Mouse (Mus musculus) liver, embryonic 15.5 days (tissue): ENCODE results near the gene Phf7. TPM values are rescaled to one million over a fixed set of nuclear protein-coding genes. Genes with fewer than 3 reads are reported as not detected.

Experiments used
- ATAC-seq: fragments of 200-750 bp; cut with Nextera tagmentation; 2 replicates; pipeline ENCODE4 v1.8.0; 2017; ENCODE audit warnings: moderate number of reproducible peaks, mild to moderate bottlenecking, moderate library complexity; ENCODE audit not compliant: insufficient read depth
- H3K27ac ChIP-seq: fragments of 300-500 bp; sonication (generic); replicated peaks from 2 replicates; pipeline ENCODE4 v1.5.1; 2015; ENCODE audit warnings: mild to moderate bottlenecking, inconsistent platforms
- H3K27me3 ChIP-seq: fragments of 300-500 bp; sonication (generic); 2 replicates; pipeline ENCODE4 v1.6.1; 2015; ENCODE audit warnings: mild to moderate bottlenecking, inconsistent platforms
- H3K36me3 ChIP-seq: fragments of 300-500 bp; sonication (generic); replicated peaks from 2 replicates; pipeline ENCODE4 v1.6.1; 2015; ENCODE audit warnings: moderate library complexity, mild to moderate bottlenecking, inconsistent platforms
- H3K4me1 ChIP-seq: fragments of 300-500 bp; sonication (generic); replicated peaks from 2 replicates; pipeline ENCODE4 v1.6.1; 2015; ENCODE audit warnings: inconsistent platforms
- H3K4me2 ChIP-seq: fragments of 300-500 bp; sonication (generic); 2 replicates; pipeline ENCODE4 v1.6.1; 2015; ENCODE audit warnings: moderate library complexity, mild to moderate bottlenecking, inconsistent platforms
- H3K4me3 ChIP-seq: fragments of 300-500 bp; sonication (generic); replicated peaks from 2 replicates; pipeline ENCODE4 v1.5.1; 2015; ENCODE audit warnings: mild to moderate bottlenecking, inconsistent platforms
- H3K9ac ChIP-seq: fragments of 300-500 bp; sonication (generic); 2 replicates; pipeline ENCODE4 v1.6.1; 2015; ENCODE audit warnings: moderate library complexity, mild to moderate bottlenecking, inconsistent platforms
- H3K9me3 ChIP-seq: fragments of 300-500 bp; sonication (generic); replicated peaks from 2 replicates; pipeline ENCODE4 v1.6.1; 2016; ENCODE audit warnings: inconsistent platforms
- WGBS: fragments of 180-500 bp; shearing (Covaris S2); methylation state at CpG from one replicate; pipeline ENCODE4 v1.1.7; 2015; ENCODE audit warnings: mixed read lengths; ENCODE audit not compliant: insufficient replicate concordance; 5-methylcytosine and 5-hydroxymethylcytosine counted together
- polyA plus RNA-seq: library from polyadenylated mRNA; unstranded; fragments of >200 nt; fragmentation: Nextera tagmentation; extraction: Ambion mirVana; gene quantifications from 2 replicates; pipeline ENCODE4 v1.2.1, GENCODE M21; 2015

Phf7 gene
- polyA plus RNA-seq, 1 experiment from 2014 or later = 6.3 TPM

DNA sequence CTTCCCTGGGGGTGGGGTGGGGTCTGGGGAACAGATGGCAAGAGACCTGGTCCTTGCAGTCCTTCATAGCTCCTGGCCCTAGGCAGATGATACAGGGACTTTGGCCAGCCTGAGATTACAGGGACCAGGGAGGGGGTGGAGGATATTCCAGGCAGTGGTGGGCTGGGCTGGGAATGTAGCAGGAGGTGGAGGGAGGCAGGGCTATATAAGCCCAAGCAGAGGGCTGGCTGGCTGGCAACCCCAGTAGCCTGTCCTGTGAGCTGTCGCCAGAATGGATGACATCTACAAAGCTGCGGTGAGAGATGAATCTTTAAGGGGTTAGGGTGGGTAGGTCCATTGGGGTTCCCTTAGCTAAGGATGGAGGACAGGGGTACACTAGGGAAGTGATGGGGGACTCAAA is 43.0 kb downstream of the Phf7 start, which contains the start of gene Tnnc1:
TSS of gene Tnnc1 (plus strand) at position 229 of the 400 bp plus-strand sequence.
- peak within 1 kb of the TSS; percentile 87 for H3K9ac ChIP-seq
- H3K4me1 ChIP-seq = peaks cover 55% of the 10 kb centered on the region
- WGBS = 66% methylated on average over 2 of the region's 2 CpGs
- H3K27me3 ChIP-seq = 0 out of 2 replicates have a peak, but pooled peaks cover 3% of the 10 kb centered on the region
- peak within 1 kb of the TSS; percentile 83 for H3K4me3 ChIP-seq
- ATAC-seq = no peak
- peak within 1 kb of the TSS; percentile 91 for H3K4me2 ChIP-seq
- H3K27ac ChIP-seq = peak within 1 kb of the TSS; percentile 88
- no peaks in the 10 kb centered on the region for H3K9me3 ChIP-seq
- peaks cover 14% of the 10 kb centered on the region for H3K36me3 ChIP-seq

DNA sequence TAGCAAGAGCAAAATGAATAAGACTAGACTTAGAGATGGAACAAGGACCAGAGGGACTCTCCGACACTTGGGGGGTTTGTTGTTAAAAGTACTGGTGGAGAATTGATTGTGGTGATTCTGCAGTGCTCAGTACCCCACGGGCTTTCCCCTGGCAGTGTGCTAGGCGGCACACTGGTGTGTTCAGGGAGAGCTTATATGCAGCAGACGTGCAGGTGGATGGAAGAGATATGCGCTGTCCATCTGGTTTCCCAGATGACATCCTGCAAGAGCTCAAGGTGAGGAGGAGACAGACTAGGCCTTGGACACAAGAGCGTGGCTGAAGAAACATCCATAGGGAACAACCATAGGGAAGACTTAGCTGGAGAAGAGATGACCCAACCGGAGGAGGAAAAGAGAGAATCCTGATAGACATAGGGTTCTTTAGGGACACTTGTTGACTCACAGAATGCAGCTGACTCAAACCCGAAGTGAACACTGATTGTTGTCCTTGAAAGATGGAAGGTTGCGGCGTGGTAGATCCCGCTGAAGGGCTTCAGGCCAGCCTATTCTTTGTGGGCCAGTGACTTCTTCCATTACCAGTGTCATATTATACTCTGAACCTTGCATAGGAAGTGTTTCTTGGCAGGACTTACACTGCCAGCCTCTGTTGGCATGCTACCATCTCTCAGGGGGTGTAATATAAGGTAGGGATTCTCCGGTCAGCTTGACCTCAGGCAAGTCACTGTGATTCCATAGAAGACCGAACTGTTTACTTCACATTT is 43.9 kb downstream of the Phf7 start:
- peak; percentile 65 for ATAC-seq
- Histone ChIP-seq H3K9ac (peak overlapping the region; percentile 87), H3K4me1 (peaks cover 55% of the 10 kb centered on the region)

DNA sequence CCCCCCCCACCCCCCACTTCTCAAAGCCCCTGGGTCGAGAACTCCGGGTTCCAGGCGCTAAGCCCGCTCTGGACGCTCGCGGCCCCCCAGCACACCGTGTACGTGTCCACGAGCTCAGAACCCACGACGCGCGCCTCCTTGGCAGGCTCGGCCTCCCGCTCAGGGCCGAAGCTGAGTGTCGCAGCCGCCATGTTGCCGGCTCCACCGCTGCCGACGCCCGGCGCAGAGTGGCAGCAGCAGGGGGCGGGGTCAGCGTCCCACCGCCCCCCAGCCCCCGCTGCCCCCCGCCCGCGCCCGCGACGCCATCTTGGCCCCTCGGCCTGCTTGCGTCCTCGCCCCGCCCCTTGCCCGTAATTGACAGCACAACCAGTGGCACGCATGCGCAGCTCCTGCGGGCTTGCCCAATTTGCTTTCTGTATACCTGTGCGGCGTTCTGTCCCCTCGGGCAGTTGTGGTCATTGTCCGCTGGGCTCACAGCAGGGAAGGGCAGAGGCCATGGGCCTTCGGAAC is 44.6 kb downstream of the Phf7 start:
- Histone ChIP-seq H3K9me3 (no peaks in the 10 kb centered on the region), H3K4me2 (peak overlapping the region; percentile 91), H3K36me3 (peaks cover 30% of the 10 kb centered on the region), H3K9ac (peak overlapping the region; percentile 87), H3K4me1 (peaks cover 56% of the 10 kb centered on the region), H3K27ac (peak overlapping the region; percentile 88), H3K4me3 (peak overlapping the region; percentile 83), H3K27me3 (0 out of 2 replicates have a peak, but pooled peaks cover 3% of the 10 kb centered on the region)
- peak; percentile 73 for ATAC-seq
- WGBS = under 1% methylated on average over 47 of the region's 48 CpGs

More for the DNA sequence above, 43.9 kb downstream of the Phf7 start:
- Histone ChIP-seq H3K27ac (peak overlapping the region; percentile 88), H3K4me2 (peak overlapping the region; percentile 91), H3K27me3 (0 out of 2 replicates have a peak, but pooled peaks cover 3% of the 10 kb centered on the region), H3K9me3 (no peaks in the 10 kb centered on the region), H3K4me3 (peak overlapping the region; percentile 83), H3K36me3 (peaks cover 23% of the 10 kb centered on the region)
- WGBS = 63% methylated on average over 13 of the region's 13 CpGs

DNA sequence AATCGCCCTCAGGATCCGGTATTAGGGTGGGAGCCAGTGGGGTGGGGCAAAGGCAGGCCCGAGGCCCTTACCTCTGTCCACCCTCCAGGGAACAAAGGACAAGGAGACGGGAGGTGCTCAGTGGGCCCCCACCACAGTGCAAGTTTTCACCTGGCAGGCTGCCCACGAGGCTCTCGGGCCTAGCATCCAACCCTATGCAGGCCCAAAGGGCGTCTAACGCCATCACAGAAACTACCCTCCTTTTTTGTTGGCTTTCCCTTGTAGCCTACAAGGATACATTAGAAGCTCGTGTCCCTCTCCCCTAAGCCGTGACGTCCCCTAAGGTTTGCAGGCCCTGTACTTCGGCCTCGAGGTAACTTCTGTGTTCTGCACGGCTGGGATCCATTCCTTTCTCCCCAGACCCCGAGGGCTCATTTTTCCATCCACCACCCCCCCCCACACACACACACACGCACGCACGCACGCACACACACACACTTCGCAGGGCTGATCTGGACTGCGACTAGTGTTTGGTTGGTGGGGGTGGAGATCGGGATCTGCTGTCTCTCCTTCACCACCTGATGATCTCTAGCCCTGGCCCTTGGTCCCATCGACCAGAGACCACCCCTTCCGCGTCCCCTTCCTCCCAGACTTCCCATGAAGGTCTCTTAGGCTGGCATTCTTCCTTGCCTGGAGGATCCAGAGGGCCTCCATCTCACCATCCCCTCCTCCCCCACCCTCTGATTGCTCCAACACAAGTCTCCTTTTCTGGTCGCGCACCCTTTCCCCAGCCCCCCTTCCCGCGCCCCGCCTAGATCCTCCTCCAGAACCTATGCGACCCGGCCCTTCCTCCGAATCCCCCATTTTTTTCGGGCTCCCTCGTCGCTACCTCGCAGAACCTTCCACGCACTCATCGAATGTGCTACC is 45.3 kb downstream of the Phf7 start:
- Histone ChIP-seq H3K27ac (peak overlapping the region; percentile 88), H3K9me3 (no peaks in the 10 kb centered on the region), H3K4me3 (peak overlapping the region; percentile 83), H3K27me3 (0 out of 2 replicates have a peak, but pooled peaks cover 3% of the 10 kb centered on the region), H3K4me1 (peaks cover 55% of the 10 kb centered on the region), H3K4me2 (peak overlapping the region; percentile 91), H3K36me3 (peaks cover 36% of the 10 kb centered on the region), H3K9ac (peak overlapping the region; percentile 87)
- peak; percentile 30 for ATAC-seq
- under 1% methylated on average over 39 of the region's 39 CpGs for WGBS

DNA sequence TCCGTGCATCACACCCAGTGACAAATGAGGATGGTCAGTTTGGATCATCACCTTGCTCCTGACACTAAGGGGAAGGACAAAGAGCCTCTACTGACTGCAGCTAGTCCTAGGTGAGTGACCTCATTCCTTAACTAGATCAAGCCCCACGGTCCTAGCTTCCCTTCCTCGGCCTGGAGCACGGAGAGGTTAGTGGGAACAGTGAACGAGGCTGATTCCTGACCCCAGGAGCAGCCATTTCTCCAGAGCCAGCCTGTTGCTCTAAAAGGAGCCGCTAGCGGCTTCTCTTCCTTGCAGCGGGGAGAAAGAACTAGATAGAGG is 45.9 kb downstream of the Phf7 start:
- Histone ChIP-seq H3K4me2 (peak overlapping the region; percentile 91), H3K27me3 (0 out of 2 replicates have a peak, but pooled peaks cover 3% of the 10 kb centered on the region), H3K36me3 (peaks cover 41% of the 10 kb centered on the region), H3K9me3 (no peaks in the 10 kb centered on the region), H3K4me3 (peak overlapping the region; percentile 83), H3K9ac (peak overlapping the region; percentile 87), H3K4me1 (peaks cover 61% of the 10 kb centered on the region), H3K27ac (peak overlapping the region; percentile 88)
- ATAC-seq = no peak
- WGBS = 14% methylated on average over 8 of the region's 8 CpGs

DNA sequence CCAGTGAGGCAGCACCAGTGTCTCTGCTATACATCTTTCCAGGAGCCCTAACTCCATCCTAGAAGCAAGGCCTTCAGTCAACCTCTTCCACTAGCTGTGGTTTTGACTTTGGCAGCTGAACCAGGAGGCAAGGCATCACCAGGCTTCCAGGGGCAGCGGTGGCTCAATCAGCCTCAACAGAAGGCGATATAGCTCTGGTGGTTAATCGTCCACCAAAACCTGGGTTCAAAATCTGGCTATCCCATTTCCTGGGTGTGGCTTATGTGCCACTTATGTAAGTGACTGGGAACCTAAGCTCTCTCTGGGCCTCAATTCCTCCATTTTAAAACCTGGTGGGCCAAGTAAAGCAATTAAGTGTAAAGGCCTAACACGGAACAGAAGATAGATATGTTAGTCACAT is 46.3 kb downstream of the Phf7 start:
- Histone ChIP-seq H3K9me3 (no peaks in the 10 kb centered on the region), H3K4me1 (peaks cover 61% of the 10 kb centered on the region), H3K27ac (peak overlapping the region; percentile 88), H3K4me3 (peak overlapping the region; percentile 83), H3K27me3 (0 out of 2 replicates have a peak, but pooled peaks cover 3% of the 10 kb centered on the region), H3K4me2 (peak overlapping the region; percentile 91), H3K9ac (peak overlapping the region; percentile 87), H3K36me3 (peaks cover 44% of the 10 kb centered on the region)
- ATAC-seq = no peak
- WGBS = 36% methylated on average over 4 of the region's 4 CpGs

DNA sequence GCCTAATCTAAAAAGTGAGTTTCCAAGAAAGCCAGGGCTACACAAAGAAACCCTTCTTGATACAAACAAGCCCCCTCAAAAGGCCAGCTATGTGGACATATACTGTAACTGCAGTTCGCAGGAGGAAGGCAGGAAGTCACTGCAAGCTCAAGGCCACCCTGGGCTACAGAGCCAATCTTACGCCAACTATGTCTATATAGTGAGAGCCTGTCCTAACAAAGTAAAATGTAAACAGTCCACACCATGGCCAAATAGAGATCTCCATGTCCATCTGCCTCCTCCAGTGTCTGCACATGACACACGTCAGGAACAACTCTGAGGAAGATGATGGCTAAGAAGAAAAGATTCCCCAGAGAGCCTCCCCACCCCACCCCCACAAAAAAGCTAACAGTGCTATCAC is 51.1 kb downstream of the Phf7 start:
- Histone ChIP-seq H3K9me3 (no peaks in the 10 kb centered on the region), H3K4me1 (peaks cover 51% of the 10 kb centered on the region), H3K27ac (peak overlapping the region; percentile 64), H3K4me3 (no peak overlapping the region), H3K27me3 (no peaks in the 10 kb centered on the region), H3K9ac (no peak overlapping the region), H3K36me3 (peaks cover 76% of the 10 kb centered on the region), H3K4me2 (no peak overlapping the region)
- 70% methylated on average over 3 of the region's 3 CpGs for WGBS
- peak; percentile 65; the same call in 1 of the 2 replicates for ATAC-seq

DNA sequence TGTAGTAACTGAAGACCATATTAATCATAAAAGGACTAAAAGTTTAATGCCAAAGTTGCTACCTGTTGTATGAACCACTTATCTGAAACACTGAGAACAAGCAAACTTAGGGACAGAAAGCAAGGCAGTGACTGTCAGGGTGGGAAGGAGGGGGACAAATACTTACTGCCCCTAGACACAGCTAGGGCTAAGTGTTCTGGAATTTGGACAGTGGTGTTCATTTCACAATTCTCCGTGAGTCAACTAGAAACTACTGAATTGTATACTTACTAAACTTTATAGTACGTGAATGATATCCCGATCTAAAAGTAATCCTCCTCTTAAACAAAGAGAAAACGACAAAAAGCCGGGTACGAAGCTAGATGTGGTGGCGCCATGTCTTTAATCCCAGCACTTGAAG is 51.5 kb downstream of the Phf7 start:
- peaks cover 80% of the 10 kb centered on the region for H3K36me3 ChIP-seq
- H3K4me1 ChIP-seq = peaks cover 50% of the 10 kb centered on the region
- H3K9me3 ChIP-seq = no peaks in the 10 kb centered on the region
- no peak overlapping the region for H3K9ac ChIP-seq
- H3K27ac ChIP-seq = peak overlapping the region; percentile 64
- peak; percentile 48; the same call in 1 of the 2 replicates for ATAC-seq
- no peak overlapping the region for H3K4me3 ChIP-seq
- H3K27me3 ChIP-seq = no peaks in the 10 kb centered on the region
- H3K4me2 ChIP-seq = no peak overlapping the region
- 81% methylated on average over 7 of the region's 7 CpGs for WGBS

DNA sequence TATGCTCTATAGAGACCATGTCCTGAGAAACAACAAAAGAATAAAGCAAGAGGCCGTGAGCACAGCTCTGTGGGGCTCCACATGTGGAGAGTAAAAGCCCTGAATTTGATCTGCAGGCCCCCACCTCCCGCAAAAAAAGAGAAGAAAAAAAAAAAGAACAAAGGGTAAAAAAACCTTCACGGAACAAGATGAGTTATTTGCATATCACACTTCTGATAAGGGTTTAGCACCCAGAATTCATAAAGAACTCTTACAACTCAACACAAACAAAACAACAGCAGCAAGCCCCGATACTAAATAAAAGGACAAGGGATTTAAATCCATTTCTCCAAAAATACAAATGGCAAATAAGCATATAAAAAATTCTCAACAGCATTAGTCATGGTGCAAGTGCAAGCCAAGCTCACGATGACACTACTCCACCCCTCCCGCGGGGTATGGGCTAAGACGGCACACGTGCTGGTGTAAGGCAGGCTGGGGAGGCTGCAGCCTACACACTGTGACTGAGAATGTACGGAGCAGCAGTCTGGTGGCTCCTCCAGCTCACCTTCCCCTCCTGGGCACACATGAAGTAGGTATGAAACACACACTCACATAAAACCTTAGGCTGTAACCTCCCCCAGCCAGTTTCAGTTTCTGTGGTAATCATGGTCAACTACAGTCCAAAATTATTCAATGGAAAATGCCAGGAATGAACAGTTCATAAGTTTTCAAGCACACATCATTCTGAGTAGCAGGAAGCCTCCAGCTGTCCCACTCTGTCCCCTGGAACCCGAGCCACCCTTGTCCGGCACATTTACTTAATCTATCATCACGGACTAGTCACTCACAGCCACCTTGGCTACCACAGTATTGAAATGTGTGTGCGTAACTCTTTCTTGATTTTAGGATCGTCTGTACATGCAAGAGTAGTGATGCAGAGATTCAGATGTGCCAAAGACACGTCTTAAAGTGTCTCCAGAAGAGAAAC is 53.3 kb downstream of the Phf7 start:
- Histone ChIP-seq H3K4me3 (no peak overlapping the region), H3K27ac (no peak overlapping the region), H3K4me1 (peaks cover 48% of the 10 kb centered on the region), H3K4me2 (peak overlapping the region; percentile 6; the same call in 1 of the 2 replicates), H3K27me3 (no peaks in the 10 kb centered on the region), H3K36me3 (peaks cover 74% of the 10 kb centered on the region), H3K9ac (no peak overlapping the region), H3K9me3 (no peaks in the 10 kb centered on the region)
- ATAC-seq = no peak
- WGBS = 59% methylated on average over 16 of the region's 16 CpGs

DNA sequence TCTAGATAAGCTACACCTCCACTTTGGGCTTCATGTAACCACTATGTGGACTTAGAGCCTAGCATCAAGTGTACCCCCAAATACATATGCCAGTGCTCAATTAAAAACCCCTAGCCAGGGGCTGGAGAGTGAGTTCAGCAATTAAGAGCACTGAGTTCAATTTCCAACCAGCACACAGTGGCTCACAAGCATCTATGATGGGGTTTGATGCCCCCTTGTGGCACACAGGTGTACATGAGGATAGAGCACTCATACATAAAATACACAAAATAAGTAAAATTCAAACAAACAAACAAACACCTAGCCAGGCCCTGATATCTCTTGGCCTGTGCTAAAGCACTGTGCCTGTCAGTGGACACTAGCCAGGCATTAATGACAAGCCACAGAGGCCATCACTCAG is 55.1 kb downstream of the Phf7 start:
- H3K36me3 ChIP-seq = peaks cover 75% of the 10 kb centered on the region
- H3K27ac ChIP-seq = peak overlapping the region; percentile 36; the same call in 1 of the 2 replicates
- H3K9me3 ChIP-seq = no peaks in the 10 kb centered on the region
- no peaks in the 10 kb centered on the region for H3K27me3 ChIP-seq
- H3K9ac ChIP-seq = no peak overlapping the region
- ATAC-seq = no peak
- H3K4me2 ChIP-seq = no peak overlapping the region
- H3K4me3 ChIP-seq = no peak overlapping the region
- H3K4me1 ChIP-seq = peaks cover 41% of the 10 kb centered on the region
